ENCODE assay signal across 11 mouse cellular contexts in the genomic region with DNA sequence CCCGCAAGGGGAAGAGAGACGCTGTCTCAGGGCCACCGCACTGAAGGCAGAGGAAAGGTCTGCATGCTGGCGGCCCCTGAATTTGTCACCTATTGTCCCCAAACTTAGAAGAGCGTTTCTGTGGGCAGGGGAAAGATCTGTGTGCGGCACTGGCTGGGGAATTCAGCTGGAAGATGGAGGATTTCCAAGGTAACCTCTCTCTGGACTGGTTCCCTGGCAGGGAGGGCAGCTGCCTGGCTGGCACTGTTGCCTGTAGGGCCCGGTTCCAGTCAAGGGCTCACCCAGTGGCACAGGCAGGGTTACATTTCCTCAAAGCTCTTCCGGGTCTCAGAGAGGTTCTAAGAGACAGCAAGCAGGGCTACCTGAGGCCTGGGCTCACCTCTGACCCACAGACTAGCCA.
A peak's percentile ranks its signal among the peaks of the same experiment; 100 is the strongest.
DNase-seq lines count a peak whose midpoint lies in the region; ATAC-seq and TF ChIP-seq lines count a peak whose summit lies in the region.
"Had no signal": no experiment of that assay in that cellular context is flagged by ENCODE, and none has a peak within 500 bp of the region (broad histone marks: within the 10 kb centered on the region; RNA-seq: fewer than 3 reads in every experiment).

No protein-coding gene starts in this region.

- no peak overlapping the region for H3K27ac ChIP-seq in heart, embryonic 10.5 days
- no peak overlapping the region for H3K27ac ChIP-seq in midbrain, postnatal 0 days (ENCODE audit: low read depth, low read length)
- H3K27ac ChIP-seq in midbrain, embryonic 16.5 days (ENCODE audit: low read length): no peak overlapping the region
- no peak overlapping the region for H3K27ac ChIP-seq in hindbrain, postnatal 0 days
- no peak overlapping the region for H3K27ac ChIP-seq in thymus, adult 2 months (ENCODE audit: control insufficient read depth, insufficient read depth, low read length)
- H3K27ac ChIP-seq: embryonic facial prominence, embryonic 15.5 days had no signal

- no peaks in the 10 kb centered on the region for H3K9me3 ChIP-seq in heart, embryonic 10.5 days
- no peaks in the 10 kb centered on the region for H3K9me3 ChIP-seq in midbrain, postnatal 0 days (ENCODE audit: low read length)
- no peaks in the 10 kb centered on the region for H3K9me3 ChIP-seq in midbrain, embryonic 16.5 days (replicated peaks; ENCODE audit: control insufficient read depth, low read length, poor library complexity, severe bottlenecking)
- H3K9me3 ChIP-seq in hindbrain, postnatal 0 days (ENCODE audit: low read length): no peaks in the 10 kb centered on the region
- H3K9me3 ChIP-seq: embryonic facial prominence, embryonic 15.5 days had no signal

- DNase-seq in heart, adult 18-20 months: peak; percentile 37 to 41
- no peak for DNase-seq in heart, embryonic 10.5 days (ENCODE audit: low spot score)
- peak; percentile 44 for DNase-seq in midbrain, postnatal 0 days (ENCODE audit: low spot score)
- DNase-seq in cerebellum, adult 9-11 months: peak; percentile 30
- DNase-seq in hindbrain, postnatal 0 days (ENCODE audit: low spot score): peak; percentile 47
- DNase-seq in thymus, adult 2 months: no peak
- DNase-seq in thymus, postnatal 0 days (ENCODE audit: low spot score): no peak
- DNase-seq: right cerebral cortex, postnatal 14 days had no signal

- peaks cover 28% of the 10 kb centered on the region for H3K4me1 ChIP-seq in heart, embryonic 10.5 days
- H3K4me1 ChIP-seq in midbrain, postnatal 0 days (ENCODE audit: insufficient read depth, low read length): no peaks in the 10 kb centered on the region
- H3K4me1 ChIP-seq in midbrain, embryonic 16.5 days (ENCODE audit: control insufficient read depth, insufficient read depth, low read length): no peaks in the 10 kb centered on the region
- H3K4me1 ChIP-seq in hindbrain, postnatal 0 days (ENCODE audit: insufficient read depth, low read length): no peaks in the 10 kb centered on the region
- H3K4me1 ChIP-seq in thymus, adult 2 months (replicated peaks; ENCODE audit: control insufficient read depth, insufficient read depth, low read length): no peaks in the 10 kb centered on the region

- ATAC-seq in midbrain, postnatal 0 days (ENCODE audit: low FRiP score): no peak
- ATAC-seq in midbrain, embryonic 16.5 days: no peak
- peak; percentile 56; the same call in 1 of the 2 replicates for ATAC-seq in hindbrain, postnatal 0 days

- H3K4me3 ChIP-seq in heart, embryonic 10.5 days: no peak overlapping the region
- H3K4me3 ChIP-seq in midbrain, postnatal 0 days (ENCODE audit: low read depth, low read length): no peak overlapping the region
- H3K4me3 ChIP-seq in midbrain, embryonic 16.5 days (ENCODE audit: low read depth, low read length): no peak overlapping the region
- H3K4me3 ChIP-seq in hindbrain, postnatal 0 days (ENCODE audit: low read length): no peak overlapping the region
- H3K4me3 ChIP-seq in thymus, adult 2 months (ENCODE audit: control insufficient read depth, insufficient read depth, low read length): no peak overlapping the region
- H3K4me3 ChIP-seq: embryonic facial prominence, embryonic 15.5 days had no signal

- H3K27me3 ChIP-seq in heart, embryonic 10.5 days (ENCODE audit: insufficient read depth, poor library complexity, severe bottlenecking): peaks cover 22% of the 10 kb centered on the region; the same call in 1 of the 2 replicates
- no peaks in the 10 kb centered on the region for H3K27me3 ChIP-seq in midbrain, postnatal 0 days (ENCODE audit: insufficient read depth, low read length)
- no peaks in the 10 kb centered on the region for H3K27me3 ChIP-seq in midbrain, embryonic 16.5 days (ENCODE audit: control insufficient read depth, insufficient read depth, low read depth, low read length)
- no peaks in the 10 kb centered on the region for H3K27me3 ChIP-seq in hindbrain, postnatal 0 days (ENCODE audit: insufficient read depth, low read length)
- no peaks in the 10 kb centered on the region for H3K27me3 ChIP-seq in thymus, adult 2 months (ENCODE audit: control insufficient read depth, insufficient read depth, low read length)
- H3K27me3 ChIP-seq: embryonic facial prominence, embryonic 15.5 days had no signal

- no peak overlapping the region for H3K4me2 ChIP-seq in midbrain, postnatal 0 days (ENCODE audit: low read depth, low read length, poor library complexity, severe bottlenecking)
- no peak overlapping the region for H3K4me2 ChIP-seq in midbrain, embryonic 16.5 days (ENCODE audit: low read length)
- no peak overlapping the region for H3K4me2 ChIP-seq in hindbrain, postnatal 0 days (ENCODE audit: low read depth, low read length)
- H3K4me2 ChIP-seq: embryonic facial prominence, embryonic 15.5 days; liver, embryonic 11.5 days had no signal

- TF ChIP-seq POLR2A in thymus, adult 2 months (IDR thresholded peaks at IDR 0.05; ENCODE audit: control insufficient read depth, extremely low read depth, insufficient read depth, low read length, poor library complexity): no peak

- whole genome bisulfite sequencing in heart, embryonic 10.5 days: 77% methylated on average over 8 of the region's 8 CpGs
- WGBS in midbrain, postnatal 0 days: 64% methylated on average over 8 of the region's 8 CpGs
- WGBS in midbrain, embryonic 16.5 days: 72% methylated on average over 8 of the region's 8 CpGs
- WGBS in hindbrain, postnatal 0 days: 45% methylated on average over 8 of the region's 8 CpGs
- 85% methylated on average over 8 of the region's 8 CpGs for WGBS in thymus, adult 2 months

- TF ChIP-seq CTCF in midbrain, postnatal 0 days (IDR thresholded peaks at IDR 0.05): no peak
- no peak for TF ChIP-seq CTCF in hindbrain, postnatal 0 days (IDR thresholded peaks at IDR 0.05; ENCODE audit: low read depth)
- no peak for TF ChIP-seq CTCF in thymus, adult 2 months (IDR thresholded peaks at IDR 0.05; ENCODE audit: borderline replicate concordance, control insufficient read depth, extremely low read depth, insufficient read depth, low read length, poor library complexity)

- H3K9ac ChIP-seq in midbrain, postnatal 0 days (replicated peaks; ENCODE audit: low read length, poor library complexity, severe bottlenecking): 0 out of 2 replicates have a peak overlapping the region, but pooled peaks have one; percentile 19
- H3K9ac ChIP-seq in midbrain, embryonic 16.5 days (ENCODE audit: low read depth, low read length): no peak overlapping the region
- no peak overlapping the region for H3K9ac ChIP-seq in hindbrain, postnatal 0 days (replicated peaks; ENCODE audit: low read length)
- H3K9ac ChIP-seq: embryonic facial prominence, embryonic 15.5 days had no signal

- no peaks in the 10 kb centered on the region for H3K36me3 ChIP-seq in heart, embryonic 10.5 days
- no peaks in the 10 kb centered on the region for H3K36me3 ChIP-seq in midbrain, postnatal 0 days (ENCODE audit: insufficient read depth, low read length)
- H3K36me3 ChIP-seq in midbrain, embryonic 16.5 days (ENCODE audit: control insufficient read depth, insufficient read depth, low read length): no peaks in the 10 kb centered on the region
- H3K36me3 ChIP-seq in hindbrain, postnatal 0 days (ENCODE audit: insufficient read depth, low read length): no peaks in the 10 kb centered on the region
- H3K36me3 ChIP-seq in thymus, adult 2 months (ENCODE audit: control insufficient read depth, insufficient read depth, low read length): no peaks in the 10 kb centered on the region
- H3K36me3 ChIP-seq: embryonic facial prominence, embryonic 15.5 days had no signal

Comparison
In these comparisons a context has a peak if more than half of its experiments do, and no peak if none do; other contexts are left out.
1. DNase-seq: peak in heart, adult 18-20 months (2 of 2), midbrain, postnatal 0 days (single experiment), cerebellum, adult 9-11 months (single experiment) and hindbrain, postnatal 0 days (single experiment); none in heart, embryonic 10.5 days (single experiment), thymus, adult 2 months (single experiment) and thymus, postnatal 0 days (single experiment).